Mouse (Mus musculus) embryonic facial prominence, embryonic 11.5 days (tissue): ENCODE measurements around the gene Top3b. TPM values are rescaled to one million over a fixed set of nuclear protein-coding genes. Genes with fewer than 3 reads are reported as not detected.
"Not testable (repeated sequence)": the region's sequence is repeated elsewhere in the genome, so short reads cannot be mapped to it uniquely, and the experiment has no call there.

Source experiments
- ATAC-seq: fragments of 200-750 bp; cut with Nextera tagmentation; replicated peaks from 2 replicates; pipeline ENCODE4 v1.8.0; 2017; ENCODE audit warnings: low read depth; ENCODE audit not compliant: insufficient number of reproducible peaks, low FRiP score, low TSS enrichment
- DNase-seq: peaks from one replicate; pipeline ENCODE4 v3.0.0-alpha.2; 2015; ENCODE audit warnings: low spot score
- H3K27ac ChIP-seq: fragments of 300-500 bp; sonication (generic); replicated peaks from 2 replicates; pipeline ENCODE4 v1.5.1; 2014; ENCODE audit warnings: mild to moderate bottlenecking, low read depth, low read length, control low read depth
- H3K27me3 ChIP-seq: fragments of 300-500 bp; sonication (generic); 2 replicates; pipeline ENCODE4 v1.6.1; 2014; ENCODE audit warnings: mild to moderate bottlenecking, low read length, moderate library complexity, mixed read lengths; ENCODE audit not compliant: control insufficient read depth, insufficient read depth
- H3K36me3 ChIP-seq: fragments of 300-500 bp; sonication (generic); replicated peaks from 2 replicates; pipeline ENCODE4 v1.6.1; 2014; ENCODE audit warnings: low read depth, mild to moderate bottlenecking, low read length, moderate library complexity, mixed read lengths; ENCODE audit not compliant: control insufficient read depth, insufficient read depth
- H3K4me1 ChIP-seq: fragments of 300-500 bp; sonication (generic); 2 replicates; pipeline ENCODE4 v1.6.1; 2014; ENCODE audit warnings: low read length, mixed read lengths; ENCODE audit not compliant: control insufficient read depth, insufficient read depth
- H3K4me2 ChIP-seq: fragments of 300-500 bp; sonication (generic); 2 replicates; pipeline ENCODE4 v1.6.1; 2014; ENCODE audit warnings: low read depth, mild to moderate bottlenecking, control low read depth, low read length, moderate library complexity
- H3K4me3 ChIP-seq: fragments of 300-500 bp; sonication (generic); 2 replicates; pipeline ENCODE4 v1.5.1; 2014; ENCODE audit warnings: low read depth, low read length, control low read depth
- H3K9ac ChIP-seq: fragments of 300-500 bp; sonication (generic); replicated peaks from 2 replicates; pipeline ENCODE4 v1.6.1; 2014; ENCODE audit warnings: mild to moderate bottlenecking, control low read depth, low read length
- H3K9me3 ChIP-seq: fragments of 300-500 bp; sonication (generic); replicated peaks from 2 replicates; pipeline ENCODE4 v1.6.1; 2016; ENCODE audit warnings: mild to moderate bottlenecking, low read length, inconsistent platforms, mixed read lengths; ENCODE audit not compliant: control insufficient read depth
- WGBS: fragments of 180-500 bp; shearing (Covaris S2); extraction: QIAGEN DNeasy Blood & Tissue Kit; methylation state at CpG from one replicate; pipeline ENCODE4 v1.1.7; 2014; 5-methylcytosine and 5-hydroxymethylcytosine counted together
- polyA plus RNA-seq: library from polyadenylated mRNA; unstranded; fragments of >200 nt; fragmentation: Nextera tagmentation; extraction: Ambion mirVana; gene quantifications from 2 replicates; pipeline ENCODE4 v1.2.1, GENCODE M21; 2014

Gene Top3b
- polyA plus RNA-seq, 1 experiment from 2014 or later, result 56.8 TPM

DNA sequence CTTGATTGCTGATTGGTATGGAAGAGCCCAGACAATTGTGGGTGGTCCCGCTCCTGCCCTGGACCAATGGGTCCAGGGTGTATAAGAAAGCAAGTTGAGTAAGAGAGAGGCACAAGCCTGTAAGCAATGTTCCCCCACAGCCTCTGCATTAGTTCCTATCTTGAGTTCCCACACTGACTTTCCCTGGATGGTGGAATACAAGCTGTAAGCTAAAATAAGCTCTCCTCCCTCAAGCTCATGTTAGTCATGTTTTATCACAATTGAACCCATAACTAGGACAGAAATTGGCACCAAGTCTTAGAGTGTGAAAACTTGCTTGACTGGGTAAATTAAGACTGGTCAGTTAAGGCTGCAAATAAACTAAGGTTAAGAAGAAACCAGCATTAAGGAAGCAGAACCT, 15.0 kb upstream of the Top3b start:
- no peaks in the 10 kb centered on the region for H3K9me3 ChIP-seq
- ATAC-seq (no peak), DNase-seq (no peak)
- H3K4me2 ChIP-seq, result no peak overlapping the region
- no peaks in the 10 kb centered on the region for H3K4me1 ChIP-seq
- H3K27me3 ChIP-seq, result no peaks in the 10 kb centered on the region
- no peaks in the 10 kb centered on the region for H3K36me3 ChIP-seq
- WGBS, result 80% methylated on average over 1 of the region's 1 CpGs
- no peak overlapping the region for H3K9ac ChIP-seq
- no peak overlapping the region for H3K4me3 ChIP-seq
- no peak overlapping the region for H3K27ac ChIP-seq

DNA sequence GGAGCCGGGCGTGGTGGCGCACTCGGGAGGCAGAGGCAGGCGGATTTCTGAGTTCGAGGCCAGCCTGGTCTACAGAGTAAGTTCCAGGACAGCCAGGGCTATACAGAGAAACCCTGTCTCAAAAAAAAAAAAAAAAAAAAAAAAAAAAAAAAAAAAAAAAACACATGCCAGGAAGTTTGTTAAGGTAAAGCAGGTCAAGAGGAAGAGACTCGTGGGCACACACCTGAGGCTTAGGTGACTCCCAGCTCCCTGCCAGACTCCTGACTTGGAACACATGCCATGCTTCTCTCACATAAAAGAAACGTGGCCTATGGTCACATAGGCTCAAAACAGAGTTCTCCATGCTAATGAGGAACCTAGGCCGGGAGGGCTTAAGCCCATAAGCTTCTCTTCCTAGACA, 14.5 kb upstream of the Top3b start:
- H3K4me3 ChIP-seq, H3K4me2 ChIP-seq, H3K9ac ChIP-seq, H3K27me3 ChIP-seq, H3K36me3 ChIP-seq, H3K9me3 ChIP-seq, H3K27ac ChIP-seq, DNase-seq, H3K4me1 ChIP-seq, ATAC-seq: not testable (repeated sequence)
- 80% methylated on average over 9 of the region's 9 CpGs for WGBS

DNA sequence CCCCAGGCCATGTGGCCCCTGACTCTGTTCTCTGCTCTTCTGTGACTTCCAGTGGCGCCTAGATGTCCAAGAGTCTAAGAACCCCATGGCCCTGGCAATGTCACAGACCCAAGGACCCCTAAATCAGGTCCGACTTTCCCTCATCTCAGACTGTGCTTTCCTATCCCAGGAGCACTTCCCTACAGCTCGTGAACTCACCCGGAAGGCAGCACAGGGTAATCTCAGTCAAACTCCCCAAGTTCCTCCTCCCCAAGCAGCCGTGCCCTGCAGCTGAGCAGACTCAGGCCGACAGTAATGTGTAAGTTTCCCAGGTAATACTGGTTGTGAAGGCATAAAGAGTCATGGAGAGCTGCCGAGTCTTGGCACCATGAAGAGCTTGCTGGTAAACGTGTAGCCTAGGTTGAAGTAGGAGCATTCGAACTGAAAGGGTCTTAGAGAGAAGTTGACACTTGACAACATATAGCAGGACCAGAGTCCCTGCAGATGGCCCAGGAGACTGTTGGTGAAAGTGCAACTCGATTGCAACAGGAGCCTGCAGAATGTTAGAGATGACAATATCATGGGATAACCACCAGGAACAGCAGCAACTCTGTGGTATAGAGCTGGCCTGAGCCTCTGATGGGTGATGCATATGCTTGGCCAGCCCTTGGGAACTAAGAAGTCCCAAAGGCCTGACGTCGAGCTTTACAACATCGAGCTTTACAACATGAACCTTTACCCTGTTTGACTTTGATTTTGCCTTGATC, 13.6 kb upstream of the Top3b start:
- DNase-seq (no peak), ATAC-seq (no peak)
- Histone ChIP-seq H3K27me3 (no peaks in the 10 kb centered on the region), H3K4me3 (no peak overlapping the region), H3K4me1 (no peaks in the 10 kb centered on the region), H3K27ac (no peak overlapping the region), H3K36me3 (no peaks in the 10 kb centered on the region), H3K9ac (no peak overlapping the region), H3K9me3 (no peaks in the 10 kb centered on the region), H3K4me2 (no peak overlapping the region)
- 73% methylated on average over 13 of the region's 13 CpGs for WGBS

DNA sequence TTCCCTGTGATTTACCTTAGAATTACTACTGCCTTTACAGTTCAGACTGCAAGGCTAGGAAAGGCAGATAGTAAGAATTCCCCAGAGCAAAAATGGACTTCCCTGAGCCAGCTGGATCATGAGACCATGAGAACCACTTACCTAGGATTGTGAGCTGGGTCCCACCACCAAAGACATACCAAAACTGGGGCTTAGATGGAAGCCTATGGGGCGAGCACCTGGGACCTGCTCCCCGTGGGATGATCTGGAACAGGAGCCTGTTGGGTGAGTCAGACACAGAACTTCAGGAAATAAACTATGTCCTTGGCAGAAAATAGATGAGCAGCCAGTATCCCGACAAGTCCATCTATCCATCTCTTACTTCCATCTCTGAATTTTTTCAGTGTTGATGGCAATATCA, 8.2 kb upstream of the Top3b start:
- Histone ChIP-seq H3K4me2 (no peak overlapping the region), H3K4me1 (no peaks in the 10 kb centered on the region), H3K36me3 (no peaks in the 10 kb centered on the region), H3K4me3 (no peak overlapping the region), H3K9me3 (no peaks in the 10 kb centered on the region), H3K27me3 (no peaks in the 10 kb centered on the region), H3K9ac (no peak overlapping the region), H3K27ac (no peak overlapping the region)
- ATAC-seq (no peak), DNase-seq (no peak)
- WGBS, result 73% methylated on average over 3 of the region's 3 CpGs

DNA sequence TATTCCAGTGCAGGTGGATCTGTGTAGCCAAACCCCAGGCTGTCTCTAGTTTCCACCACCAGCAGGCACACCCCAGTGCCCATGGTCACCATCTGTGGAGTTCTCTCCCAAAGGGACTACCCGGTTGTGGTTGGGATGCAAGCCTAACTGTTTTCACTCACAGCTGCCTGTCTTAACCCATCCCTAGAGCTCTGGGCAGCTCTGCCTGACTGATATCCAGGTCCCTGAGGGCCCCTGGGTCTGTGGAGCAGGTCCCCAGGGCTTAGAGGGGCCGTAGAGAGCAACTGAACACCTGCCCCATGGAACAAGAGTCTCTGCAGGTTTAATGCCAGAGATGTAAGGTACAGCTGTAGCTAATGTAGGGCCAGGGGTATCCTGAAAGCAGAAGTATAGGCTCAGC, 6.6 kb upstream of the Top3b start, which contains the start of gene Igll1:
Igll1 (minus strand) TSS at position 8 of the 400 bp plus-strand sequence.
- no peak within 1 kb of the TSS for H3K4me2 ChIP-seq
- DNase-seq, result no peak
- H3K9me3 ChIP-seq, result no peaks in the 10 kb centered on the region
- WGBS, result 82% methylated on average over 2 of the region's 2 CpGs
- no peak for ATAC-seq
- no peaks in the 10 kb centered on the region for H3K36me3 ChIP-seq
- no peaks in the 10 kb centered on the region for H3K27me3 ChIP-seq
- no peak within 1 kb of the TSS for H3K4me3 ChIP-seq
- H3K4me1 ChIP-seq, result no peaks in the 10 kb centered on the region
- H3K9ac ChIP-seq, result no peak within 1 kb of the TSS
- H3K27ac ChIP-seq, result no peak within 1 kb of the TSS

DNA sequence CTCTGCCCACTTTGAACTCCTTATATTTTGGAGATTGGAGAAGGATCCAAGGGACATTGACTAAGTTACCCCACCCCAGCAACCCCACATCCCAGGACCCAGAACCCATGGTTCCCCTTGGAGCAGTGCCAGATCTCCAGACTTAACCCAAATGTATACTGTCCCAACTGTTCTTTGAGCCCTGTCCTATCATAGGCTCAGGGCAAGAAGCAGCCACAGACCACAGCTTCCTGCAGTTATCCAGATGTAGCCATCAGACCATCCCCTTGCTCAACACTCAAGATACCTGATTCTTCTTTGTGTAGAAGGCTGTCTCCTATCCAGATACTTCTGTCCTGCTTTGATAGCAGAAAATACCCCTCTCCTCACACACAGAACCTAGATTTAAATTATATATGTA, 5.3 kb upstream of the Top3b start:
- DNase-seq (no peak), ATAC-seq (no peak)
- no peaks in the 10 kb centered on the region for H3K9me3 ChIP-seq
- H3K27ac ChIP-seq, result no peak overlapping the region
- no peak overlapping the region for H3K4me2 ChIP-seq
- no peaks in the 10 kb centered on the region for H3K36me3 ChIP-seq
- H3K27me3 ChIP-seq, result no peaks in the 10 kb centered on the region
- H3K4me1 ChIP-seq, result no peaks in the 10 kb centered on the region
- H3K4me3 ChIP-seq, result no peak overlapping the region
- no peak overlapping the region for H3K9ac ChIP-seq

DNA sequence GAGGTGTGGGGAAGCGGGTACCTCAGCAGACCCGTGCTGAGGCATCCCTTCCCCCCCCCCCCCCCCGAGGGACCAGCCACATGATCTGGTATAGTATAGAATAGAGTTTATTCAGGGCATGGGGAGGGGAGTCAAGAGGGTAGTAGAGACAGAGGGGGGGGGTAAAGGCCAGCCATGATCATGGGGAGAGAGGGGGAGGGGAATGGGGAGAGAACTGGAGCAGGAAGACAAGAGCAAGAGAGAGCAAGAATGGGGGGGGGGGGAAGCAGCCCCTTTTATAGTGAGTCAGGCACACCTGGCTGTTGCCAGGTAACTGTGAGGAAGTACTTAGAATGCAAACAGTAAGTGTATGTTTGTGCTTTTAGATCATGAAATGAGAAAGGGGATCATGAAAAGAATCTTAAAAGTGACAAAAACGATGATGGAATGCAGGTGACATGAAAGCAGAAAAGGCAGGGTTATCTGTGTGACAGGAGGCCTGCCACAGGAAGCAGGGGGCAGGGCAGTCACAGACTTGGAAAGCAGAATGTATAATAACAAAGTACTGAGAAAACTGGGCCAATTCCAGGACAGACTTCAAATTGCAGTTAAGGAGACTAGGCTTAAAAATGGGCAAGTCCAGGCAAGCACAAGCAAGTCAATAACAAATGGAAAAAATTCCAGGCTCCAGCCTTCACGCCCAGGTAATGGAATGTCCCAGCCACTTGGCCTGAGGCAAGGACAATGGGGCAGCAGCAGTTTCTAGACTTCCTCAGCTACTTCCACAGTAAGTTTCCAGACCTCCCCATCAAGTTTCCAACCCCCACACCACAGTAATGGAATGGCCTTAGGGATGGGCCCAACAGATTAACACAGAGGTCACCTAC, 4.6 kb upstream of the Top3b start:
- no peak for ATAC-seq
- 39% methylated on average over 4 of the region's 5 CpGs for WGBS
- H3K4me2 ChIP-seq, result no peak overlapping the region
- H3K27me3 ChIP-seq, result no peaks in the 10 kb centered on the region
- no peaks in the 10 kb centered on the region for H3K36me3 ChIP-seq
- H3K9me3 ChIP-seq, result no peaks in the 10 kb centered on the region
- H3K9ac ChIP-seq, result no peak overlapping the region
- no peaks in the 10 kb centered on the region for H3K4me1 ChIP-seq
- H3K4me3 ChIP-seq, result no peak overlapping the region
- DNase-seq, result peak; percentile 47
- H3K27ac ChIP-seq, result no peak overlapping the region

DNA sequence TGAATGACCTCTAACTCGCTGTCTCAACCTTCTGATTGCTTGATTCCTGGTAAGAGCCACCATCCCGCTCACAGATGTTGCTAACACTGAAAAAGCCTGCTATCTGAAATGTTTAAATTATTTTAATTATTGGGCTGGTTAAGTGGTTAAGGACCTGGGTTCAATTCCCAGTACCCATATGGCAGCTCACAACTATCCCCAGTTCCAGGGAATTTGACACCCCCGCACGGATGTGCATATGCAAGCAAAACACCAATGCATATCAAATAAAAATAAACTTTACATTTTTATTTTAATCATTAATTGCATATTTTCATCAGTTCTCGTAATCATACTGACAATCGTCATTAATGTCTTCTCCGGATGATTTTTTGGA, 307 bp upstream of the Top3b start:
- DNase-seq (peak; percentile 2), ATAC-seq (peak; percentile 57)
- Histone ChIP-seq H3K4me3 (peak overlapping the region; percentile 55), H3K9me3 (no peaks in the 10 kb centered on the region), H3K4me2 (peak overlapping the region; percentile 0; the same call in 1 of the 2 replicates), H3K27ac (0 out of 2 replicates have a peak overlapping the region, but pooled peaks have one; percentile 79), H3K36me3 (no peaks in the 10 kb centered on the region), H3K4me1 (no peaks in the 10 kb centered on the region), H3K27me3 (no peaks in the 10 kb centered on the region), H3K9ac (peak overlapping the region; percentile 76)
- WGBS, result 32% methylated on average over 7 of the region's 7 CpGs
